In the genomic region with DNA sequence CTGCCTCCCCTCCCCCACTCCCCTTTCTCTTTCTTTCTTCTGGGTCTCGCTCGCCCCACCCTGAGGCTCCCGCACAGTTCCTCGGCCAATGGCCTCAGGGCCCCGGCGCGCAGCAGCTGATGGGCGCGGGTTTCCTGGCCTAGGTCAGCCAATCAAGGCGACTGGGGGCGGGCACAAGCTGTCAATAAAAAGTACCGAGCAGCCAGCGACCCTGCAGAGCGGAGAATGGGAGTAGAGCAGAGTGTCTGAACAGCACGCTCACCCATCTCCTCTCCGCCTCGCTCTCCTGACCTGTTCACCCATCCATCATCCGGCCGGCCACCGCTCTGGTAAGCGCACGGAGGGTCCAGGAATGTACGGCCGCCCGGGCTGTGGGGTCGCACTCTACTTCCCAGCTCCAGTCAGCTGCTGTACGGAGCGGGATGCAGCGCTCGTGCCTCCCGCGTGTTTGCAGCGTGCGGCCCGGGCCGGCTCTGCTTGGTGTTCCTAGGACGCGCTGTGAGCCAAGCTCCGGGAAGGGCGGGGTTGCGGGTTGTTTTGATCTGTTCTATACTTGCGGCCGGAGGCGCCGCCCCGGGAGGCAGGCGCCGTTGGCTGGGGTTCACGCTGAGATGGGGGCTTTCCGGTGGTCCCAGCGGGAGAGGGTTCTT, we compare ENCODE assay signal across 8 mouse cellular contexts. TPM values are rescaled to one million over a fixed set of nuclear protein-coding genes. Genes with fewer than 3 reads are reported as not detected.
A peak's percentile ranks its signal among the peaks of the same experiment; 100 is the strongest.
DNase-seq lines count a peak whose midpoint lies in the region; ATAC-seq and TF ChIP-seq lines count a peak whose summit lies in the region.

A gene (plus strand): TSS at position 214 of the 650 bp plus-strand sequence.
A gene (minus strand): TSS at position 498 of the 650 bp plus-strand sequence.

- peaks cover 5 to 6% of the 10 kb centered on the region in 2 experiments; a peak in 3 of 4 replicates for H3K36me3 ChIP-seq in MEL (ENCODE audit: control insufficient read depth in 1 of 2, insufficient read depth in 2 of 2, low read length in 2 of 2)
- peaks cover 16% of the 10 kb centered on the region for H3K36me3 ChIP-seq in lung, embryonic 16.5 days (ENCODE audit: control insufficient read depth, insufficient read depth, low read length)

- TF ChIP-seq CTCF in MEL (IDR thresholded peaks at IDR 0.05 in 2 of 3, conservative IDR thresholded peaks at IDR 0.05 in 1 of 3; ENCODE audit: control insufficient read depth in 1 of 3, insufficient read depth in 1 of 3, low read depth in 2 of 3, low read length in 3 of 3, poor library complexity in 1 of 3, severe bottlenecking in 1 of 3), result no peak
- TF ChIP-seq CTCF in cerebellum, adult 2 months (IDR thresholded peaks at IDR 0.05; ENCODE audit: borderline replicate concordance, insufficient read depth, low read depth, low read length), result no peak

- H3K27ac ChIP-seq in MEL (ENCODE audit: control insufficient read depth, low read depth, low read length), result peak within 1 kb of the TSS; percentile 45
- H3K27ac ChIP-seq in cerebellum, adult 2 months (ENCODE audit: insufficient read depth, low read length), result peak within 1 kb of the TSS; percentile 52
- H3K27ac ChIP-seq in lung, embryonic 16.5 days (ENCODE audit: low read length), result peak within 1 kb of the TSS; percentile 96

- H3K9me3 ChIP-seq in MEL (replicated peaks; ENCODE audit: insufficient read depth, low read length), result no peaks in the 10 kb centered on the region
- H3K9me3 ChIP-seq in lung, embryonic 16.5 days (ENCODE audit: control insufficient read depth, low read length), result no peaks in the 10 kb centered on the region

- DNase-seq in MEL (ENCODE audit: low read depth, low spot score), result peak; percentile 95
- peak; percentile 93 to 96 for DNase-seq in cerebellum, adult 2 months
- peak; percentile 97 for DNase-seq in forelimb bud, embryonic 11.5 days (ENCODE audit: low read depth, low spot score)
- DNase-seq in layer of hippocampus, adult 9-10 months (ENCODE audit: low spot score), result peak; percentile 87
- peak; percentile 94 for DNase-seq in ovary, postnatal 10 days (ENCODE audit: low spot score)
- peak; percentile 95 to 97 for DNase-seq in thymus, postnatal 10 days (ENCODE audit: low spot score in 2 of 2)

- no peak for TF ChIP-seq EP300 in MEL (IDR thresholded peaks at IDR 0.05; ENCODE audit: low read depth in 1 of 2, low read length in 2 of 2)

- TF ChIP-seq RAD21 in MEL (IDR thresholded peaks at IDR 0.05; ENCODE audit: low read depth, low read length), result no peak

- WGBS in cerebellum, adult 2 months, result under 1% methylated on average over 51 of the region's 51 CpGs
- under 1% methylated on average over 51 of the region's 51 CpGs for WGBS in lung, embryonic 16.5 days

- H3K79me2 ChIP-seq in MEL (ENCODE audit: control insufficient read depth, insufficient read depth, low read length, poor library complexity), result peaks cover 15% of the 10 kb centered on the region

- H3K4me3 ChIP-seq in MEL (ENCODE audit: control insufficient read depth in 1 of 2, insufficient read depth in 1 of 2, low read depth in 2 of 2, low read length in 2 of 2), result peak within 1 kb of the TSS; percentile 69 to 83
- peak within 1 kb of the TSS; percentile 73 for H3K4me3 ChIP-seq in cerebellum, adult 2 months (replicated peaks; ENCODE audit: insufficient read depth, low read depth, low read length)
- peak within 1 kb of the TSS; percentile 82 for H3K4me3 ChIP-seq in lung, embryonic 16.5 days (ENCODE audit: low read length)

- H3K9ac ChIP-seq in MEL (ENCODE audit: control insufficient read depth, low read depth, low read length, poor library complexity, severe bottlenecking), result peak within 1 kb of the TSS; percentile 84
- peak within 1 kb of the TSS; percentile 94 for H3K9ac ChIP-seq in lung, embryonic 16.5 days (ENCODE audit: low read length)

- H3K27me3 ChIP-seq in MEL (ENCODE audit: control insufficient read depth in 1 of 2, insufficient read depth in 2 of 2, low read length in 2 of 2), result no peaks in the 10 kb centered on the region
- no peaks in the 10 kb centered on the region for H3K27me3 ChIP-seq in cerebellum, adult 2 months (ENCODE audit: control insufficient read depth, insufficient read depth, low read length)
- no peaks in the 10 kb centered on the region for H3K27me3 ChIP-seq in lung, embryonic 16.5 days (ENCODE audit: control insufficient read depth, insufficient read depth, low read depth, low read length)

- ATAC-seq in hematopoietic stem cell, adult 5-6 weeks (replicated peaks in 1 of 2; ENCODE audit: insufficient read depth in 1 of 2, low FRiP score in 2 of 2, low TSS enrichment in 1 of 2, low read depth in 1 of 2, poor library complexity in 2 of 2, severe bottlenecking in 2 of 2), result peak; percentile 90 to 97
- peak; percentile 97 for ATAC-seq in lung, embryonic 16.5 days (ENCODE audit: low read depth)

- TF ChIP-seq POLR2A in MEL (IDR thresholded peaks at IDR 0.05; ENCODE audit: control insufficient read depth in 1 of 2, insufficient read depth in 1 of 2, low read depth in 1 of 2, low read length in 2 of 2, poor library complexity in 1 of 2), result peak; percentile 98 to 99
- TF ChIP-seq POLR2A in cerebellum, adult 2 months (IDR thresholded peaks at IDR 0.05; ENCODE audit: borderline replicate concordance, insufficient read depth, low read length), result peak; percentile 99

- peaks cover 0 to 10% of the 10 kb centered on the region in 2 experiments; a peak in 2 of 4 replicates for H3K4me1 ChIP-seq in MEL (ENCODE audit: control insufficient read depth in 1 of 2, insufficient read depth in 2 of 2, low read length in 2 of 2)
- no peaks in the 10 kb centered on the region for H3K4me1 ChIP-seq in cerebellum, adult 2 months (ENCODE audit: control insufficient read depth, insufficient read depth, low read length)
- peaks cover 10% of the 10 kb centered on the region for H3K4me1 ChIP-seq in lung, embryonic 16.5 days (replicated peaks; ENCODE audit: control insufficient read depth, insufficient read depth, low read length)

- peak within 1 kb of the TSS; percentile 62 for H3K4me2 ChIP-seq in lung, embryonic 16.5 days (ENCODE audit: low read depth, low read length)

TF ChIP-seq in MEL, 35 proteins besides CTCF, POLR2A, EP300 and RAD21:
- TF ChIP-seq TCF12 (IDR thresholded peaks at IDR 0.05; ENCODE audit: low read depth, low read length) (peak; percentile 60), MAZ (IDR thresholded peaks at IDR 0.05; ENCODE audit: low read depth, low read length) (peak; percentile 65; the same call in 1 of the 2 replicates), MXI1 (IDR thresholded peaks at IDR 0.05; ENCODE audit: low read depth, low read length) (peak; percentile 71), RCOR1 (IDR thresholded peaks at IDR 0.05; ENCODE audit: low read depth, low read length) (no peak), KAT2A (conservative IDR thresholded peaks at IDR 0.05; ENCODE audit: low read depth, low read length) (no peak), ZC3H11A (IDR thresholded peaks at IDR 0.05; ENCODE audit: low read depth, low read length) (no peak), HCFC1 (IDR thresholded peaks at IDR 0.05; ENCODE audit: low read depth, low read length) (peak; percentile 52; the same call in 1 of the 2 replicates), TBP (IDR thresholded peaks at IDR 0.05; ENCODE audit: low read depth, low read length) (peak; percentile 97), ETS1 (IDR thresholded peaks at IDR 0.05; ENCODE audit: low read depth, low read length) (peak; percentile 44; the same call in 1 of the 2 replicates), BHLHE40 (IDR thresholded peaks at IDR 0.05; ENCODE audit: borderline replicate concordance, low read depth, low read length) (peak; percentile 38; the same call in 1 of the 2 replicates), ZMIZ1 (IDR thresholded peaks at IDR 0.05; ENCODE audit: low read depth, low read length) (peak; percentile 99), CHD2 (IDR thresholded peaks at IDR 0.05; ENCODE audit: low read length) (peak; percentile 69), MYB (IDR thresholded peaks at IDR 0.05; ENCODE audit: low read depth, low read length) (no peak), ELF1 (IDR thresholded peaks at IDR 0.05; ENCODE audit: low read depth, low read length) (peak; percentile 38; the same call in 1 of the 2 replicates), NRF1 (IDR thresholded peaks at IDR 0.05; ENCODE audit: insufficient read depth, low read depth, low read length, poor library complexity, severe bottlenecking) (peak; percentile 39; the same call in 1 of the 2 replicates), CHD1 (IDR thresholded peaks at IDR 0.05; ENCODE audit: low read depth, low read length) (no peak), SMC3 (IDR thresholded peaks at IDR 0.05; ENCODE audit: low read depth, low read length) (0 out of 2 replicates have a peak, but pooled peaks have one; percentile 9), NELFE (IDR thresholded peaks at IDR 0.05; ENCODE audit: low read depth, low read length) (peak; percentile 96), POLR2AphosphoS5 (IDR thresholded peaks at IDR 0.05; ENCODE audit: borderline replicate concordance, low read depth, low read length) (peak; percentile 99), MYC (IDR thresholded peaks at IDR 0.05; ENCODE audit: low read depth, low read length) (no peak), POLR2AphosphoS2 (IDR thresholded peaks at IDR 0.05; ENCODE audit: low read length) (peak; percentile 97), E2F4 (IDR thresholded peaks at IDR 0.05; ENCODE audit: borderline replicate concordance, low read depth, low read length) (no peak), MAX (IDR thresholded peaks at IDR 0.05; ENCODE audit: low read length) (no peak; the same call in 1 of the 2 replicates), ZKSCAN1 (IDR thresholded peaks at IDR 0.05; ENCODE audit: low read depth, low read length) (no peak), USF1 (IDR thresholded peaks at IDR 0.05; ENCODE audit: low read depth, low read length) (peak; percentile 37; the same call in 1 of the 2 replicates)

RNA-seq across cellular contexts. Expression of the first gene that starts in this region (rescaled TPM):
- 46.1 and 47.2 TPM in 2 replicates for total RNA-seq in MEL (2012; rRNA removed)
- 10 to 100 TPM in 1 of 2 experiments, not detected in 1; 81.1 TPM for polyA plus RNA-seq in MEL (2012; ENCODE audit: insufficient read depth in 1 of 2, insufficient read length in 2 of 2, low read depth in 1 of 2, low replicate concordance in 2 of 2, missing spikeins in 1 of 2)
- polyA plus RNA-seq in cerebellum, adult 2 months (2012; rRNA removed), result 1,343 and 1,402 TPM in 2 replicates
- total RNA-seq in hematopoietic stem cell, adult 5-6 weeks (2017), result 196 and 243 TPM in 2 replicates
- polyA plus RNA-seq in lung, embryonic 16.5 days (2015; fragmentation: Nextera tagmentation; extraction: Ambion mirVana), result 113 and 120 TPM in 2 replicates

RNA-seq across cellular contexts. Expression of the second gene that starts in this region (rescaled TPM):
- total RNA-seq in MEL (2012; rRNA removed), result 0.07 and 0.08 TPM in 2 replicates
- under 1 TPM in 1 of 2 experiments, not detected in 1; 0.22 TPM for polyA plus RNA-seq in MEL (2012; ENCODE audit: insufficient read depth in 1 of 2, insufficient read length in 2 of 2, low read depth in 1 of 2, low replicate concordance in 2 of 2, missing spikeins in 1 of 2)
- polyA plus RNA-seq in cerebellum, adult 2 months (2012; rRNA removed), result 0.87 and 1.1 TPM in 2 replicates
- total RNA-seq in hematopoietic stem cell, adult 5-6 weeks (2017), result 0.13 and 0.20 TPM in 2 replicates
- 0.26 and 0.48 TPM in 2 replicates for polyA plus RNA-seq in lung, embryonic 16.5 days (2015; fragmentation: Nextera tagmentation; extraction: Ambion mirVana)

Comparison
In these comparisons a context has a peak if more than half of its experiments do, and no peak if none do; other contexts are left out.
1. Peak in every context shown above with its lines: DNase-seq, ATAC-seq, H3K4me3 ChIP-seq and H3K27ac ChIP-seq.
2. RNA of the first gene that starts in this region (polyA plus RNA-seq): 1,343 to 1,402 TPM in cerebellum, adult 2 months; 113 to 120 TPM in lung, embryonic 16.5 days and 81.1 TPM in MEL; every median in the first group is over 10 times any median in the second.
3. H3K27ac ChIP-seq: peak in every context shown above with its lines; median percentile 96 in lung, embryonic 16.5 days; 52 in cerebellum, adult 2 months; 45 in MEL.